Mouse (Mus musculus): ENCODE measurements around the gene Fgd3.

- TF ChIP-seq CTCF (IDR thresholded peaks at IDR 0.05; ENCODE audit: low read depth, low read length) (no peak), TAL1 (conservative IDR thresholded peaks at IDR 0.05; ENCODE audit: low read depth, low read length) (no peak), GATA1 (IDR thresholded peaks at IDR 0.05; ENCODE audit: borderline replicate concordance, low read length) (no peak)
Measured at GRCm38 (mm10) chr13:49283686-49284085, 36.4 kb downstream of the Fgd3 start.

Data from G1E (cell line).